Mouse (Mus musculus) heart, embryonic 12.5 days (tissue): ENCODE results near the gene Ppp1r12b. TPM values are rescaled to one million over a fixed set of nuclear protein-coding genes. Genes with fewer than 3 reads are reported as not detected.

Experiments used
- ATAC-seq: fragments of 200-750 bp; cut with Nextera tagmentation; 2 replicates; pipeline ENCODE4 v1.8.0; 2017; ENCODE audit warnings: moderate TSS enrichment, moderate library complexity; ENCODE audit not compliant: insufficient number of reproducible peaks, low FRiP score
- H3K27ac ChIP-seq: fragments of 300-500 bp; sonication (generic); 2 replicates; pipeline ENCODE4 v1.5.1; 2016; ENCODE audit warnings: mild to moderate bottlenecking, moderate library complexity; ENCODE audit not compliant: poor library complexity, severe bottlenecking
- H3K27me3 ChIP-seq: fragments of 300-500 bp; sonication (generic); replicated peaks from 2 replicates; pipeline ENCODE4 v1.6.1; 2016; ENCODE audit warnings: mild to moderate bottlenecking, moderate library complexity
- H3K36me3 ChIP-seq: fragments of 300-500 bp; sonication (generic); 2 replicates; pipeline ENCODE4 v1.6.1; 2016; ENCODE audit warnings: mild to moderate bottlenecking, moderate library complexity
- H3K4me1 ChIP-seq: fragments of 300-500 bp; sonication (generic); replicated peaks from 2 replicates; pipeline ENCODE4 v1.6.1; 2016; ENCODE audit warnings: mild to moderate bottlenecking
- H3K4me2 ChIP-seq: fragments of 300-500 bp; sonication (generic); 2 replicates; pipeline ENCODE4 v1.6.1; 2016; ENCODE audit warnings: mild to moderate bottlenecking, moderate library complexity
- H3K4me3 ChIP-seq: fragments of 300-500 bp; sonication (generic); 2 replicates; pipeline ENCODE4 v1.5.1; 2016; ENCODE audit warnings: mild to moderate bottlenecking
- H3K9ac ChIP-seq: fragments of 300-500 bp; sonication (generic); 2 replicates; pipeline ENCODE4 v1.6.1; 2016; ENCODE audit warnings: mild to moderate bottlenecking, moderate library complexity
- H3K9me3 ChIP-seq: fragments of 300-500 bp; sonication (generic); replicated peaks from 2 replicates; pipeline ENCODE4 v1.6.1; 2016; ENCODE audit warnings: mild to moderate bottlenecking, moderate library complexity
- WGBS: fragments of 180-500 bp; shearing (Covaris S2); methylation state at CpG from one replicate; pipeline ENCODE4 v1.1.7; 2016; 5-methylcytosine and 5-hydroxymethylcytosine counted together
- polyA plus RNA-seq: library from polyadenylated mRNA; unstranded; fragments of >200 nt; fragmentation: Nextera tagmentation; extraction: Ambion mirVana; gene quantifications from 2 replicates; pipeline ENCODE4 v1.2.1, GENCODE M21; 2016

The Ppp1r12b gene
- 29.6 and 31.2 TPM in 2 replicates for polyA plus RNA-seq

GRCm38 (mm10) chr1:134955637-134956176 lies at the start of gene Ppp1r12b:
Gene Ppp1r12b (minus strand): TSS chr1:134955942.
- H3K9ac ChIP-seq, result peak within 1 kb of the TSS; percentile 94
- peak; percentile 98 for ATAC-seq
- H3K27me3 ChIP-seq, result no peaks in the 10 kb centered on the region
- peaks cover 29% of the 10 kb centered on the region for H3K4me1 ChIP-seq
- H3K4me3 ChIP-seq, result peak within 1 kb of the TSS; percentile 96
- peaks cover 6% of the 10 kb centered on the region; the same call in 1 of the 2 replicates for H3K36me3 ChIP-seq
- no peaks in the 10 kb centered on the region for H3K9me3 ChIP-seq
- under 1% methylated on average over 39 of the region's 39 CpGs for WGBS
- peak within 1 kb of the TSS; percentile 82 for H3K4me2 ChIP-seq
- H3K27ac ChIP-seq, result peak within 1 kb of the TSS; percentile 92

- ATAC-seq, result no peak
- 60% methylated on average over 4 of the region's 4 CpGs for WGBS
- H3K27ac ChIP-seq, result no peak overlapping the region
- H3K27me3 ChIP-seq, result peaks cover 5% of the 10 kb centered on the region
- no peak overlapping the region for H3K4me2 ChIP-seq
- H3K36me3 ChIP-seq, result no peaks in the 10 kb centered on the region
- 0 out of 2 replicates have a peak, but pooled peaks cover 2% of the 10 kb centered on the region for H3K4me1 ChIP-seq
- H3K9me3 ChIP-seq, result no peaks in the 10 kb centered on the region
- no peak overlapping the region for H3K4me3 ChIP-seq
- H3K9ac ChIP-seq, result no peak overlapping the region
Measured at GRCm38 (mm10) chr1:135003346-135003745, 47.6 kb upstream of the Ppp1r12b start.

- H3K36me3 ChIP-seq, result no peaks in the 10 kb centered on the region
- H3K27ac ChIP-seq, result no peak overlapping the region
- no peak for ATAC-seq
- H3K9me3 ChIP-seq, result no peaks in the 10 kb centered on the region
- H3K4me2 ChIP-seq, result no peak overlapping the region
- H3K27me3 ChIP-seq, result peaks cover 29% of the 10 kb centered on the region
- H3K4me3 ChIP-seq, result no peak overlapping the region
- 0 out of 2 replicates have a peak, but pooled peaks cover 2% of the 10 kb centered on the region for H3K4me1 ChIP-seq
- H3K9ac ChIP-seq, result no peak overlapping the region
- WGBS, result 74% methylated on average over 9 of the region's 9 CpGs
Measured at GRCm38 (mm10) chr1:135000527-135000926, 44.8 kb upstream of the Ppp1r12b start.

DNA sequence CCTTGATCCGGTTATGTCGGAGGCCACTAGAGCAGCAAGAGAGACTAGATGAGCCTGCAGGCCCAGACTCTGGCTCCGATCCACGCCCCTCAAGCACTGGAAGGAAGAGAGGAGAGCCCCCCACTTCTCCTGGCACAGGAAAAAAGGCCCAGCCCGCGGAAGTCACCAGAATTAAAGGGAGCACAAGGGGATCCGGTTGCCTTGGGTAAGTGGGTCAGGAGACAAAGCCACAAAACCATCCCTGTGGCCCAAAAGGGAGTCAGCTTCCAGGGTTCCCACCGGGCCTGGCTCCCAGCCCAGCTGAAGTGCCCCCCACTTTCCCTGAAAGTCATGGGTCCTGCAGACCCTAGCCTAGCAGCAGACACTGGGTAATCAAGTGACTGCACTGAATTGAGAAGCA lies 42.5 kb upstream of the Ppp1r12b start:
- ATAC-seq, result no peak
- Histone ChIP-seq H3K4me2 (no peak overlapping the region), H3K4me3 (no peak overlapping the region), H3K27me3 (peaks cover 47% of the 10 kb centered on the region), H3K4me1 (no peaks in the 10 kb centered on the region), H3K9ac (no peak overlapping the region), H3K9me3 (no peaks in the 10 kb centered on the region), H3K27ac (no peak overlapping the region), H3K36me3 (no peaks in the 10 kb centered on the region)
- WGBS, result 82% methylated on average over 8 of the region's 8 CpGs

DNA sequence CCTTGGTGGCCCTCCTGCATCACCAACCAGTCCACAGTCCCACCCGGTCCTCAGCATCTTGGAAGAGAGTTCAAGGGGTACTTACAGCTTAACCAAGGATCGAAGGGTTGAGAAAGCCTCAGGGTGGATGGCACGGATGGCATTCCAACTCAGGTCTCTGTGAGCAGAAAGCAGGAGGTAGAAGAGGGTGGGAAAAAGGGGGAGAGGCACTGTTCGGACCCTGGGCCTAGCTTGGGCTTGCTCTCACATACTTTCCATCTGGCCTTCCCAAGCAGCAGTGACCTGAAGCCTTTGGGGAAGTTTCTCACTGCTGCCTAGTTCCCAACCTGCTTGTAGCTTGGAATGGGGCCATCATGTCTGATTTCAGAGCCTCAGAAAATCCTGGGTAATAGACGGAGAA lies 41.8 kb upstream of the Ppp1r12b start:
- H3K4me3 ChIP-seq, result no peak overlapping the region
- H3K4me2 ChIP-seq, result no peak overlapping the region
- no peaks in the 10 kb centered on the region for H3K36me3 ChIP-seq
- H3K4me1 ChIP-seq, result no peaks in the 10 kb centered on the region
- no peak overlapping the region for H3K9ac ChIP-seq
- H3K27me3 ChIP-seq, result peaks cover 45% of the 10 kb centered on the region
- H3K27ac ChIP-seq, result no peak overlapping the region
- 78% methylated on average over 5 of the region's 5 CpGs for WGBS
- H3K9me3 ChIP-seq, result no peaks in the 10 kb centered on the region
- no peak for ATAC-seq

DNA sequence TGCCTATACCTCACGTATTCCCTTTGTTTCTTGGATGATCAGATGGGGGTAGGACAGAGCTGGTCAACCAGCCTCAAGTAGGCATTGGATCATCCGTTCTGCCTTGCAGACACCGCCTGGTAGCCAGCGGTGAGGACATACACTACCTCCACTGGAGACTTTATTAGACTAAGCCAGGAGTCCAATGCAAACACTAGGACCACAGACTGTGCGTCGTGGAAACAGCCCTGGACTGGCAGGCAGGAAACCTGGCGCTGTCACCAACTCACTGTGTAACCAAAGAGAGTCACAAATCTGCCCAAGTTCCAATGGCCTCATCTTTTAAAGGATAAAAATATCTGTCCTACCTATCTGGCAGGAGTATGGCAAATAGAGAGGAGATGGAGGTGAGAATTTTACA lies 40.7 kb upstream of the Ppp1r12b start:
- WGBS, result 83% methylated on average over 7 of the region's 7 CpGs
- Histone ChIP-seq H3K4me3 (no peak overlapping the region), H3K36me3 (no peaks in the 10 kb centered on the region), H3K4me2 (no peak overlapping the region), H3K4me1 (no peaks in the 10 kb centered on the region; the same call in 1 of the 2 replicates), H3K27ac (no peak overlapping the region), H3K27me3 (peaks cover 46% of the 10 kb centered on the region), H3K9ac (no peak overlapping the region), H3K9me3 (no peaks in the 10 kb centered on the region)
- ATAC-seq, result no peak

DNA sequence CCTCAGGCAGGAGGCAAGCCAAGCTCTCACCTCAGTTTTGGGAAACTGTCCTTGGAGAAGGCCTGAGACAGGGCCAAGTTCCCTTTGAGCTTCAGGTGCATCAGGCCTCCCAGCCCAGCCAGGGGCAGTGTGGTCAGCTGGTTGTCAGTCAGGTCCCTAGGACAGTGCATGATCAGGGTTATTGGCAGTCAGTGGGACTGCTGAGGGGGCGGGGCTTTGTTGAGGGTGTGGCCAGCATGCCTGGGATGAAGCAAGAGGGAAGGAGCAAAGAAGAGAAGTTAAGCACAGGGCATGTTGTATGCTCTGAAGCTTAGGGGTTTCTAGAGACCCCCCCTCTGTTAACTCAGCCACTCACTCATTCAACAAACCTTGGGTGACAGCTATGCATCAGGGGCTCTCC lies 40.2 kb upstream of the Ppp1r12b start:
- H3K36me3 ChIP-seq, result no peaks in the 10 kb centered on the region
- H3K4me3 ChIP-seq, result no peak overlapping the region
- ATAC-seq, result no peak
- no peaks in the 10 kb centered on the region for H3K9me3 ChIP-seq
- no peak overlapping the region for H3K4me2 ChIP-seq
- H3K4me1 ChIP-seq, result no peaks in the 10 kb centered on the region; the same call in 1 of the 2 replicates
- WGBS, result 0% methylated on average over 1 of the region's 1 CpGs
- H3K27me3 ChIP-seq, result peaks cover 51% of the 10 kb centered on the region
- no peak overlapping the region for H3K9ac ChIP-seq
- no peak overlapping the region for H3K27ac ChIP-seq

GRCm38 (mm10) chr1:134995437-134995836 lies 39.7 kb upstream of the Ppp1r12b start:
- ATAC-seq, result no peak
- H3K9ac ChIP-seq, result no peak overlapping the region
- H3K9me3 ChIP-seq, result no peaks in the 10 kb centered on the region
- H3K4me3 ChIP-seq, result no peak overlapping the region
- no peak overlapping the region for H3K4me2 ChIP-seq
- peaks cover 56% of the 10 kb centered on the region for H3K27me3 ChIP-seq
- H3K36me3 ChIP-seq, result no peaks in the 10 kb centered on the region
- H3K4me1 ChIP-seq, result no peaks in the 10 kb centered on the region; the same call in 1 of the 2 replicates
- 59% methylated on average over 4 of the region's 4 CpGs for WGBS
- H3K27ac ChIP-seq, result no peak overlapping the region

- H3K9me3 ChIP-seq, result no peaks in the 10 kb centered on the region
- no peak for ATAC-seq
- 81% methylated on average over 3 of the region's 3 CpGs for WGBS
- H3K4me2 ChIP-seq, result no peak overlapping the region
- no peaks in the 10 kb centered on the region for H3K36me3 ChIP-seq
- H3K4me1 ChIP-seq, result no peaks in the 10 kb centered on the region; the same call in 1 of the 2 replicates
- H3K9ac ChIP-seq, result no peak overlapping the region
- no peak overlapping the region for H3K27ac ChIP-seq
- no peak overlapping the region for H3K4me3 ChIP-seq
- H3K27me3 ChIP-seq, result peaks cover 63% of the 10 kb centered on the region
Measured at GRCm38 (mm10) chr1:134994739-134995138, 39.0 kb upstream of the Ppp1r12b start.

GRCm38 (mm10) chr1:134992046-134992645 lies 36.4 kb upstream of the Ppp1r12b start:
- Histone ChIP-seq H3K9ac (no peak overlapping the region), H3K27ac (no peak overlapping the region), H3K9me3 (no peaks in the 10 kb centered on the region), H3K4me3 (no peak overlapping the region), H3K4me1 (peaks cover 9% of the 10 kb centered on the region; the same call in 1 of the 2 replicates), H3K27me3 (peaks cover 54% of the 10 kb centered on the region), H3K4me2 (no peak overlapping the region), H3K36me3 (no peaks in the 10 kb centered on the region)
- no peak for ATAC-seq
- WGBS, result 23% methylated on average over 8 of the region's 8 CpGs

GRCm38 (mm10) chr1:134989372-134989771 lies 33.6 kb upstream of the Ppp1r12b start:
- ATAC-seq, result no peak
- Histone ChIP-seq H3K9me3 (no peaks in the 10 kb centered on the region), H3K4me3 (no peak overlapping the region), H3K27me3 (peaks cover 39% of the 10 kb centered on the region), H3K4me1 (peaks cover 9% of the 10 kb centered on the region; the same call in 1 of the 2 replicates), H3K4me2 (no peak overlapping the region), H3K27ac (no peak overlapping the region), H3K36me3 (no peaks in the 10 kb centered on the region), H3K9ac (no peak overlapping the region)
- WGBS, result 10% methylated on average over 7 of the region's 7 CpGs
